Mouse (Mus musculus) cortical plate, adult 2 months (tissue): ENCODE measurements around the gene Nxnl1. TPM values are rescaled to one million over a fixed set of nuclear protein-coding genes. Genes with fewer than 3 reads are reported as not detected.
"Not testable (repeated sequence)": the region's sequence is repeated elsewhere in the genome, so short reads cannot be mapped to it uniquely, and the experiment has no call there.

ENCODE experiments used
- H3K27ac ChIP-seq: fragments of 200-500 bp; 2 replicates; pipeline ENCODE4 v1.5.1; 2012; ENCODE audit warnings: low read length, control low read depth, inconsistent platforms; ENCODE audit not compliant: insufficient read depth
- H3K4me1 ChIP-seq: fragments of 200-500 bp; 2 replicates; pipeline ENCODE4 v1.6.1; 2011; ENCODE audit warnings: low read length; ENCODE audit not compliant: control insufficient read depth, insufficient read depth
- H3K4me3 ChIP-seq: fragments of 200-500 bp; 2 replicates; pipeline ENCODE4 v1.5.1; 2011; ENCODE audit warnings: mild to moderate bottlenecking, low read length, control low read depth; ENCODE audit not compliant: insufficient read depth
- CTCF ChIP-seq: fragments of 200-500 bp; IDR thresholded peaks from 2 replicates; pipeline ENCODE4 v1.5.1; 2011; ENCODE audit warnings: mild to moderate bottlenecking, control low read depth, low read length; ENCODE audit not compliant: insufficient read depth; ENCODE audit errors: extremely low read depth
- POLR2A ChIP-seq: fragments of 200-500 bp; IDR thresholded peaks from 2 replicates; pipeline ENCODE4 v1.6.1; 2011; ENCODE audit warnings: mild to moderate bottlenecking, low read length, control low read depth; ENCODE audit not compliant: insufficient read depth; ENCODE audit errors: extremely low read depth
- polyA plus RNA-seq: library from polyadenylated mRNA; depleted of rRNA; stranded (reverse); fragments of >200 nt; gene quantifications from 2 replicates; pipeline ENCODE4 v1.2.3, GENCODE M21; 2012; rRNA removed

Nxnl1 gene
- polyA plus RNA-seq, 1 experiment, result 0.04 TPM

DNA sequence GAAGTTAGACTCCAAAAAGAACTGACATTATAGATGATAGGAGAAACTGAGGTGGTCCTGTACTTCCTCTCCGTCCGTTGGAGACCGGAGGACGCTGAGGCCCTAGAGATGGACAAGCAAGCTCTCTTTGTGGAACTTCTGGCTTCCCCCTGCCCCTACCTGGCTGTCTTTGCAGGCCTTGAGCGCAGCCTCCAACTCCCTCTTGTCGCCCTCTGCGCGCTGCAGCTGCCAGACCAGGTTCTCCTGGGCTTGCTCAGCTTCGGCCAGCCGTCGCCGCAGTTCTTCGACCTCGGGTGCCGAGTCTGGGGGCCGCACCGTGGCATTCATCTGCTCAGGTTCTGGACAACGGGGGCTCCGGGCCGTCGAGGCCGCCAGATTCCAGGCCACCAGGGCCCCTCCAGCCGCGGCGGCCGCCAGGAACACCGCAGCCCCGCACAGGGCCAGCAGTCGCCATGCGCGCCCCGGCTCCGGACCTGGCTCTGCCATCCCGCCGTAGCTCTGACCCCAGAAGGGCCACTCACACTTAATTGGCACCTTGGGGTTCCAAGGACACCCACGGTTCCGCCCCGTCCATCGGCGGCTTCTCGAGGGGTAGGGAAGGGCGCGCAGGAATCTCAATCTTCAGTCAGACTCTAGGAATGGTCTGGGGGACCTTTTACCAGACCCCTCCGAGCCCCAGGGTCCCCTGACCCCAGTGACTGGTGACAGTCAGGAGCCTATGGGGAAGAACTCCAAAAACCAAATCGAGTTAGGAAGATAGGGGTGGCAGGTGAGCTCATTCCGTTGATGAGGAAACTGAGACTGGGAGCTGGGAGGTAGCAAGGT is 41.0 kb downstream of the Nxnl1 start, which contains the start of gene Ccdc194:
Gene Ccdc194 (minus strand): TSS at position 486 of the 825 bp plus-strand sequence.
- no peak within 1 kb of the TSS for H3K27ac ChIP-seq
- TF ChIP-seq POLR2A, result no peak
- TF ChIP-seq CTCF, result no peak
- no peak within 1 kb of the TSS for H3K4me3 ChIP-seq
- no peaks in the 10 kb centered on the region for H3K4me1 ChIP-seq

DNA sequence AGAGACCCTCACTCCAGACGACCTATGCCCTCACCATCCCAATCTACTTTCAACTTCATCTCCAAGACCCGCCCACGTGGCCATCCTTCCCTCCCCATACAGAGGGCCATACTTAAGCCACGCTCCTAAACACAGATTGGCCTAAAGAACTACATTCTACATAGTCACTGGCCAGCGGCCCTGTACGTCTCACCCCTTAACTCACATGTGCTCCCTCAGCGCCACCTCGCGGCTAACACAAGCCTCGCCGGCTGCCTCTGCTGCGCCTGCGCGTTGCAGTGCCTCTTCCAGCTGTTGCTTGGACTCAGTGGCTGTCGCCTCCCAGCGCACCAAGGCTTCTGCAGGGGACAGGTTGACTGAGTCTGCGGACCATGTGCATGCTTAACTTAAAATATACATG is 44.8 kb downstream of the Nxnl1 start:
- Histone ChIP-seq H3K4me1 (no peaks in the 10 kb centered on the region), H3K27ac (no peak overlapping the region), H3K4me3 (no peak overlapping the region)
- TF ChIP-seq CTCF, result peak; percentile 88
- TF ChIP-seq POLR2A, result no peak

DNA sequence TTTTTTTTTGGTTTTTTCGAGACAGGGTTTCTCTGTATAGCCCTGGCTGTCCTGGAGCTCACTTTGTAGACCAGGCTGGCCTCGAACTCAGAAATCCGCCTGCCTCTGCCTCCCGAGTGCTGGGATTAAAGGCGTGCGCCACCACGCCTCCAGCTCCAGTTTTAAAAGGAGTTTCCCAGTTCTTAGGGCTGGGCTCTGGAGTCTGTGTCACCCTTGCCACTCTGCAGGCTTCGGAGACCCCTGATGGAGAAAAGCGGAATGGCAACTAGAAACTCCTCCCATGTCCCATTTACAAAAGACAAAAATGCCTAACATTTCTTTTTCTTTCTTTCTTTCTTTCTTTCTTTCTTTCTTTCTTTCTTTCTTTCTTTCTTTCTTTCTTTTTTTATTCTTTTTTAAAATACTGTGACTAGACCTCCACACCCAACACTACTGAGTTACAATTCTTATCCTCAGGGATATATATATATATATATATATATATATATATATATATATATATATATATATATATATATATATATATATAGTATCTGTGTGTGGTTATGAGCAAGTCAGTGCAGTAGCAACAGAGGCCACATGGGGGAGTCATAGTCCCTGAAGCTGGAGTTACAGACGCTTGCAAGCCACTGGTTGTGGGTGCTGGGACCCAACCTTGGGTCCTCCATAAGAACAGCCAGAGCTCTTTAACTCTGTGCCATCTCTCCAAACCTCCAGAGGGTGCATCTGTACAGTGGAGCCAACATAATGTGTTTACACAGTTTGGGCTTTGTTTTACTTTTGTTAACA is 47.2 kb downstream of the Nxnl1 start:
- H3K27ac ChIP-seq, result not testable (repeated sequence)

DNA sequence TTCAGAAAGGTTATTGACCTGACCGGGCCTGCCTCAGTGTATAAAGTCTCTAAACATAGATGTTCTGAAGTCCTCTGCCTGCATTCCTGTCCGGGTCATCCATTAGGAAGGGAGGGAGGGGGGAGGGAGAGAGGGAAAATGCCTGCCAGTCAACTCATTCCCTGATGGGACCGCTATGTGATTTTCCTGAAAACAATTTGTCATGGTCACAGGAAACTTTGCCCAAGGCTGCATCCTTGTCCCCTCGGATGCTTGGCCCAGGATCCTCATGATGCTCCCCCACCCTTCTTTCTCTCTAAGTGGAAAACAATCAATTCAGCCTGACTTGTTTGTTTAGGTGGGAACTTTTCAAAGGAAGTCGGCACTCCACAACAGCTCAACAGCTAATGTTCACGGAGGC is 49.6 kb downstream of the Nxnl1 start:
- H3K4me1 ChIP-seq, result no peaks in the 10 kb centered on the region
- no peak overlapping the region for H3K4me3 ChIP-seq
- no peak overlapping the region for H3K27ac ChIP-seq
- TF ChIP-seq CTCF, result no peak
- TF ChIP-seq POLR2A, result no peak

More for the DNA sequence above, 47.2 kb downstream of the Nxnl1 start:
- TF ChIP-seq CTCF, result peak; percentile 58
- not testable (repeated sequence) for H3K4me3 ChIP-seq, H3K4me1 ChIP-seq

DNA sequence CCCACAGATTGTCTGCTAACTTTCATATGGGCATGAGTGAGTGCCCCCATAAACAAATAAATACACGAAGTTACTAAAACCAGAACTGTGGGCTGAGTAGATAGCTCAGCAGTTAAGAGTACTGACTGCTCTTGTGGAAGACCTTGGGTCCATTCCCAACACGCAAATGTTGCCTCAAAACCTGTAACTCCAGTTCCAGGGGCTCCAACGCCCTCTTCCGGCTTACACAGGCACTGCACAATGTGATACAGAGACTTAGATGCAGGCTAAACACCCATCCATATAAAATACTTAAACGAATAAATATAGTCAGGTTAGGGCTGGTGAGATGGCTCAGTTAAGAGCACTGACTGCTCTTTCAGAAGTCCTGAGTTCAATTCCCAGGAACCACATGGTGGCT is 51.4 kb downstream of the Nxnl1 start:
- Histone ChIP-seq H3K4me3 (no peak overlapping the region), H3K4me1 (no peaks in the 10 kb centered on the region), H3K27ac (no peak overlapping the region)
- TF ChIP-seq CTCF, result no peak

DNA sequence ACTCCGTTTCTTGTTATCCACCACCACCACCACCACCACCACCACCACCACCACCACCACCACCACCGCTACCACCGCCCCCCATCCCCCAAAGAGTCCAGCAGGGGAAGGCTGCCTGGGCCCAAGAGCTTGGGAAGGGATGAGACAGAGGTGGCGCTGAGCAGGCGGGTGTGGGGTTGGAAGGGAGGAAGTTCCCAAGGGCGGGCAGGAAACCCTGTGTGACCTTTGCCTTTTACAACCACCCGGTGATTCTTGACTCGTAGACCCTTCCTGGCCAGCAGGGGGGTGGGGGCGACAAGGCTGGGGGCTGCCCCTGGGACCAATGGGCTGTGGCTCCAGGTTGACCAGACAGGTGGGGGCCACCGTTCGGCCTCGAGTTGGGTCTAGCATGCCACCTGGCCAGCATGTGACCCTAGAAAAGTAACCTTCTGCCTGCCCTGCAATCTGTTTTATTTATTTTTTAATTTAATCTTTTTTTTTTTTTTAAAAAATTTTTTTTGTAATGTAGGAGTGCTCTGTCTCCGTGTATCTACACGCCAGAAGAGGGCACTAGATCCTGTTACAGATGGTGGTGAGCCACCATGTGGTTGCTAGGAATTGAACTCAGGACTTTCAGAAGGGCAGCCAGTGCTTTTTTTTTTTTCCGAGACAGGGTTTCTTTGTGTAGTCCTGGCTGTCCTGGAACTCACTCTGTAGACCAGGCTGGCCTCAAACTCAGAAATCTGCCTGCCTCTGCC is 53.2 kb downstream of the Nxnl1 start:
- TF ChIP-seq CTCF, result no peak
- TF ChIP-seq POLR2A, result no peak
- Histone ChIP-seq H3K4me3 (no peak overlapping the region), H3K27ac (no peak overlapping the region), H3K4me1 (no peaks in the 10 kb centered on the region)

DNA sequence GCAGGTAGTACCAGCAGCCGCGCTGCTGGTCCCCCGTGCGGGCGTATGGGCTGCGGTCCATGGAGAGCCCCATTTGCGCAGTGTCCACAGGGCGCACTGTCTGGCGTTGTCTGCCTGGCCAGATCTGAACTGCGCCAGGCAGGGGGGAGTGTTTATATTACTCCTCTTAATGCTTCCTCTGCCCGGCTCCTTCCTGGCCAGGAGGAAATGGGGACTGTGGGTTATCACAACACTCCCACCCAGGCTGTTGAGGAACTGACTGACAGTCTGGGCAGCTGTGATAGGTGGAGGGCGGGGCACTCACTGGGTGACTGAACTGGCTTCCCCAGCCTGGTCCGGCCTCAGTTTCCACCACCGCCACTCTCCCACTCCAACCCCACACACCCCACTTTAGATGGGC is 54.8 kb downstream of the Nxnl1 start, which contains the start of gene Plvap:
Gene Plvap (minus strand): TSS at position 109 of the 400 bp plus-strand sequence.
- Histone ChIP-seq H3K27ac (no peak within 1 kb of the TSS), H3K4me3 (no peak within 1 kb of the TSS), H3K4me1 (no peaks in the 10 kb centered on the region)
- TF ChIP-seq POLR2A (no peak), CTCF (no peak)

Other genes starting within 250 kb of the Nxnl1 start
- 181 and 187 TPM in 2 replicates for gene Use1, start 199.8 kb downstream of the Nxnl1 start, polyA plus RNA-seq
- 13.5 and 13.6 TPM in 2 replicates for gene Ocel1, start 195.3 kb downstream of the Nxnl1 start, polyA plus RNA-seq
- 38.9 and 40.8 TPM in 2 replicates for gene Nr2f6, start 184.6 kb downstream of the Nxnl1 start, polyA plus RNA-seq
- gene Ushbp1, start 170.8 kb downstream of the Nxnl1 start, polyA plus RNA-seq, result 9.0 and 10.9 TPM in 2 replicates
- gene Babam1, start 169.7 kb downstream of the Nxnl1 start, polyA plus RNA-seq, result 132 and 137 TPM in 2 replicates
- gene Ankle1, start 160.6 kb downstream of the Nxnl1 start, polyA plus RNA-seq, result 0.45 and 0.96 TPM in 2 replicates
- gene Abhd8, start 102.9 kb downstream of the Nxnl1 start, polyA plus RNA-seq, result 475 and 506 TPM in 2 replicates
- 47.8 and 50.0 TPM in 2 replicates for gene Mrpl34, start 101.6 kb downstream of the Nxnl1 start, polyA plus RNA-seq
- gene Dda1, start 97.4 kb downstream of the Nxnl1 start, polyA plus RNA-seq, result 115 and 126 TPM in 2 replicates
- 69.2 and 75.1 TPM in 2 replicates for gene Ano8, start 80.6 kb downstream of the Nxnl1 start, polyA plus RNA-seq
- 35.0 and 37.4 TPM in 2 replicates for gene Gtpbp3, start 78.5 kb downstream of the Nxnl1 start, polyA plus RNA-seq
- 11.0 and 11.9 TPM in 2 replicates for gene Plvap, start 54.8 kb downstream of the Nxnl1 start, polyA plus RNA-seq
- not detected in 2 replicates for gene Ccdc194, start 40.9 kb downstream of the Nxnl1 start, polyA plus RNA-seq
- gene Bst2, start 29.1 kb downstream of the Nxnl1 start, polyA plus RNA-seq, result 20.0 and 20.5 TPM in 2 replicates
- gene Mvb12a, start 23.7 kb downstream of the Nxnl1 start, polyA plus RNA-seq, result 95.4 and 100 TPM in 2 replicates
- gene Tmem221, start 7.7 kb downstream of the Nxnl1 start, polyA plus RNA-seq, result 0.19 and 0.30 TPM in 2 replicates
- gene Slc27a1, start 2.3 kb upstream of the Nxnl1 start, polyA plus RNA-seq, result 146 and 167 TPM in 2 replicates
- gene Pgls, start 25.6 kb upstream of the Nxnl1 start, polyA plus RNA-seq, result 34.3 and 35.4 TPM in 2 replicates
- 2.8 and 3.4 TPM in 2 replicates for gene Fam129c, start 31.0 kb upstream of the Nxnl1 start, polyA plus RNA-seq
- gene Colgalt1, start 44.4 kb upstream of the Nxnl1 start, polyA plus RNA-seq, result 100 and 104 TPM in 2 replicates
- gene Unc13a, start 105.2 kb upstream of the Nxnl1 start, polyA plus RNA-seq, result 199 and 221 TPM in 2 replicates
- gene Jak3, start 109.7 kb upstream of the Nxnl1 start, polyA plus RNA-seq, result 6.0 and 6.1 TPM in 2 replicates
- gene Insl3, start 122.6 kb upstream of the Nxnl1 start, polyA plus RNA-seq, result 1.4 and 1.6 TPM in 2 replicates
- gene B3gnt3, start 135.2 kb upstream of the Nxnl1 start, polyA plus RNA-seq, result 0.74 and 0.86 TPM in 2 replicates
- 218 and 247 TPM in 2 replicates for gene Fcho1, start 159.1 kb upstream of the Nxnl1 start, polyA plus RNA-seq